Mouse (Mus musculus) G1E (cell line): ENCODE measurements at regions not wholly inside any gene's neighbourhood (a gene's known extent, or its start where the extent isn't known, plus 50 kb on each side); places are given as distances from the start of the nearest gene placed in this dataset.

ENCODE experiments used
- ATAC-seq: 2 replicates; pipeline ENCODE4 v1.8.0; 2016; ENCODE audit warnings: mild to moderate bottlenecking; ENCODE audit not compliant: insufficient number of reproducible peaks, poor library complexity, low FRiP score, severe bottlenecking; ENCODE audit errors: extremely low read depth
- DNase-seq: peaks from one replicate; pipeline ENCODE4 v3.0.0; 2012; ENCODE audit warnings: low spot score
- H3K27me3 ChIP-seq: 2 replicates; pipeline ENCODE4 v1.6.1; 2012; ENCODE audit warnings: mild to moderate bottlenecking, low read length, inconsistent platforms; ENCODE audit not compliant: insufficient read depth
- H3K36me3 ChIP-seq: replicated peaks from 2 replicates; pipeline ENCODE3; 2012; ENCODE audit warnings: mild to moderate bottlenecking, inconsistent platforms
- H3K4me1 ChIP-seq: 2 replicates; pipeline ENCODE4 v1.6.1; 2012; ENCODE audit warnings: low read depth, low read length, inconsistent platforms, mixed read lengths; ENCODE audit not compliant: insufficient read depth
- H3K4me3 ChIP-seq: 2 replicates; pipeline ENCODE4 v1.5.1; 2012; ENCODE audit warnings: low read depth, mild to moderate bottlenecking, inconsistent platforms, low read length, moderate library complexity, mixed read lengths
- H3K9me3 ChIP-seq: replicated peaks from 2 replicates; pipeline ENCODE4 v1.6.1; 2012; ENCODE audit warnings: inconsistent platforms
- CTCF ChIP-seq: IDR thresholded peaks from 2 replicates; pipeline ENCODE4 v1.5.1; 2012; ENCODE audit warnings: low read depth, low read length, inconsistent platforms, mixed read lengths
- GATA1 ChIP-seq: IDR thresholded peaks from 2 replicates; pipeline ENCODE4 v1.6.1; 2012; ENCODE audit warnings: borderline replicate concordance, low read length, inconsistent platforms, mixed read lengths
- GATA2 ChIP-seq: IDR thresholded peaks from 2 replicates; pipeline ENCODE4 v1.6.1; 2012; ENCODE audit warnings: low read depth, low read length, inconsistent platforms, borderline replicate concordance
- POLR2AphosphoS5 ChIP-seq: IDR thresholded peaks from 2 replicates; pipeline ENCODE4 v1.6.1; 2012; ENCODE audit warnings: low read depth, low read length, inconsistent platforms; ENCODE audit not compliant: insufficient replicate concordance
- TAL1 ChIP-seq: conservative IDR thresholded peaks from 2 replicates; pipeline ENCODE4 v1.6.1; 2012; ENCODE audit warnings: low read depth, low read length, inconsistent platforms, mixed read lengths

- Histone ChIP-seq H3K4me3 (no peak overlapping the region), H3K36me3 (no peaks in the 10 kb centered on the region), H3K27me3 (no peaks in the 10 kb centered on the region), H3K4me1 (no peaks in the 10 kb centered on the region), H3K9me3 (peaks cover 6% of the 10 kb centered on the region; the same call in 1 of the 2 replicates)
- DNase-seq (no peak), ATAC-seq (no peak)
- TF ChIP-seq TAL1 (no peak), GATA1 (no peak), GATA2 (no peak), CTCF (no peak), POLR2AphosphoS5 (no peak)
Observed at GRCm38 (mm10) chr5:85750893-85751292, 314.5 kb downstream of the Cenpc1 start.

GRCm38 (mm10) chr5:85729613-85730012, 335.8 kb downstream of the Cenpc1 start:
- no peaks in the 10 kb centered on the region for H3K27me3 ChIP-seq
- no peak overlapping the region for H3K4me3 ChIP-seq
- no peaks in the 10 kb centered on the region for H3K36me3 ChIP-seq
- no peak for DNase-seq
- ATAC-seq = no peak
- H3K4me1 ChIP-seq = no peaks in the 10 kb centered on the region
- TF ChIP-seq TAL1 = no peak
- no peak for TF ChIP-seq CTCF
- no peak for TF ChIP-seq POLR2AphosphoS5
- no peak for TF ChIP-seq GATA1
- TF ChIP-seq GATA2 = no peak
- H3K9me3 ChIP-seq = no peaks in the 10 kb centered on the region

- Histone ChIP-seq H3K36me3 (no peaks in the 10 kb centered on the region), H3K9me3 (peaks cover 3% of the 10 kb centered on the region; the same call in 1 of the 2 replicates), H3K27me3 (no peaks in the 10 kb centered on the region), H3K4me1 (no peaks in the 10 kb centered on the region), H3K4me3 (no peak overlapping the region)
- no peak for ATAC-seq
- no peak for DNase-seq
- TF ChIP-seq POLR2AphosphoS5 = no peak
- TF ChIP-seq CTCF = no peak
- no peak for TF ChIP-seq GATA2
- TF ChIP-seq GATA1 = no peak
- no peak for TF ChIP-seq TAL1
Observed at GRCm38 (mm10) chr5:85707345-85707744, 358.0 kb downstream of the Cenpc1 start.

GRCm38 (mm10) chr5:85706598-85706997, 358.8 kb downstream of the Cenpc1 start:
- peaks cover 3% of the 10 kb centered on the region; the same call in 1 of the 2 replicates for H3K9me3 ChIP-seq
- TF ChIP-seq POLR2AphosphoS5 (no peak), CTCF (no peak), GATA1 (no peak), GATA2 (no peak), TAL1 (no peak)
- no peaks in the 10 kb centered on the region for H3K4me1 ChIP-seq
- ATAC-seq (no peak), DNase-seq (no peak)
- H3K4me3 ChIP-seq = no peak overlapping the region
- H3K36me3 ChIP-seq = no peaks in the 10 kb centered on the region
- H3K27me3 ChIP-seq = no peaks in the 10 kb centered on the region

GRCm38 (mm10) chr5:85706084-85706483, 359.3 kb downstream of the Cenpc1 start:
- ATAC-seq (no peak), DNase-seq (no peak)
- H3K9me3 ChIP-seq = peaks cover 3% of the 10 kb centered on the region; the same call in 1 of the 2 replicates
- H3K27me3 ChIP-seq = no peaks in the 10 kb centered on the region
- no peaks in the 10 kb centered on the region for H3K36me3 ChIP-seq
- no peak overlapping the region for H3K4me3 ChIP-seq
- no peak for TF ChIP-seq TAL1
- H3K4me1 ChIP-seq = no peaks in the 10 kb centered on the region

GRCm38 (mm10) chr5:85677872-85678271, 387.5 kb downstream of the Cenpc1 start:
- H3K9me3 ChIP-seq = no peaks in the 10 kb centered on the region
- DNase-seq = no peak
- H3K4me1 ChIP-seq = no peaks in the 10 kb centered on the region
- no peak for ATAC-seq
- no peaks in the 10 kb centered on the region for H3K36me3 ChIP-seq
- no peak for TF ChIP-seq GATA1
- TF ChIP-seq CTCF = no peak
- no peak for TF ChIP-seq TAL1
- TF ChIP-seq GATA2 = no peak
- no peak for TF ChIP-seq POLR2AphosphoS5
- H3K4me3 ChIP-seq = no peak overlapping the region
- no peaks in the 10 kb centered on the region for H3K27me3 ChIP-seq

- TF ChIP-seq CTCF = no peak
- TF ChIP-seq GATA1 = no peak
- no peak for TF ChIP-seq GATA2
- TF ChIP-seq TAL1 = no peak
- TF ChIP-seq POLR2AphosphoS5 = no peak
- DNase-seq = no peak
- no peak overlapping the region for H3K4me3 ChIP-seq
- H3K36me3 ChIP-seq = no peaks in the 10 kb centered on the region
- no peaks in the 10 kb centered on the region for H3K27me3 ChIP-seq
- H3K9me3 ChIP-seq = no peaks in the 10 kb centered on the region
- no peak for ATAC-seq
- no peaks in the 10 kb centered on the region for H3K4me1 ChIP-seq
Observed at GRCm38 (mm10) chr5:85671121-85671520, 394.3 kb downstream of the Cenpc1 start.
